Mouse (Mus musculus): ENCODE data around the gene Slc25a21.

DNA sequence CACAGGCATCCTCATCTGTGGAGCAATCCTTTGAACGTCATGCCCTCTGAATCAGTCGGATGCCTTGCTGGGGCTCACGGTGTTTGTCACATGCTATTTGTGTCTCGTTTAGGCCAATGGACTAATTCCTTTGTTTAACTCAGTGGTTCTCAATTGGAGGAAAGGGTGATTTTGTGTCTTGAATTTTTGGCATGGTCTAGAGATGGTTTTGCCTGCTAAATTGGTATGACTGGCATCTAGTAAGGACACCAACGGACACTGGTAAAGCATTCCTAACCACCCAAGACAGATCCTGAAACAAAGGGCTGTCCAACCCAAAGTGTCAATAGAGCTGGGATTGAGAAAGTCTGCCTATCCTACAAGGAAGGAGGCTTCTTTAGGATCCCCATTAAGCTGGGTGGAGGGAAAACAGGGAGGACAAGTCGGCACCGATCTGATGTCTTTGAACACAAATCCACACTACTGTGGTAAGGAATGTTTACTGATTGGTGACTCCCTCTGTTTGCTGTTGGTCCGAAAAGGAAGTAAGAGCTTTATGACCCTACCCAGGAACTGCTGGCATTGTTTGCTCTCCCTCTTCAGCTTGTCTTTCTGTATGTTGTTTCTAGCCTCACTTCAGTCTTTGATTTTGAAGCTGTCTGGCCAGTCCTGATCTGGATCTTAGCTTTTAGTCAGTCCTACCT, 294.4 kb downstream of the Slc25a21 start:
- TF ChIP-seq CTCF (IDR thresholded peaks at IDR 0.05; ENCODE audit: low read depth) (no peak), EP300 (IDR thresholded peaks at IDR 0.05; ENCODE audit: low read depth) (no peak)

All from liver, postnatal 0 days (tissue).